Mouse (Mus musculus) lung, adult 2 months (tissue): ENCODE results near the gene Heatr6.

Source experiments
- CTCF ChIP-seq: fragments of 200-500 bp; IDR thresholded peaks from 2 replicates; pipeline ENCODE4 v1.5.1; 2011; ENCODE audit warnings: mild to moderate bottlenecking, low read length, control low read depth; ENCODE audit not compliant: insufficient read depth
- POLR2A ChIP-seq: fragments of 200-500 bp; IDR thresholded peaks from 2 replicates; pipeline ENCODE4 v1.6.1; 2011; ENCODE audit warnings: low read depth, mild to moderate bottlenecking, control low read depth, low read length, borderline replicate concordance; ENCODE audit errors: extremely low read depth

DNA sequence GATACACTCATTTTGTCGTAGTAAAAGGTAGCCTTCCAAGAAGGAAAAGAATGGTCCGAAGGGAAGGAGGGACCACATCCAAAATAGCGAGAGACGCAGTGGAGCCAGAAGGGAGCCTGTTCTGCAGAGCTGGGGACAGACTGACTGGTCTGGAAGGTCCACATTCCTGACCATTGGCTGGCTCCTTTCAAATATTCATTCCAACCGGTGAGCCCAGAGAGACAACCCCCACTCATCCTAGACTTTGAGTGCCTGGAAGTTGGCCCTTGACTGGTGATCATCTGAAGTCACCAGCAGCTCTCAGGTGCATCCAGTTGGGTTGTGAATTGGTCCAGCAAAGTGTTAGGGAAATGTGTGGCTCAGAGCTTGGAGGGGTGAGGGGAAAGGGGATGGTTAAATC, 61.7 kb downstream of the Heatr6 start:
- TF ChIP-seq CTCF (no peak), POLR2A (no peak)
